ENCODE assay signal across 17 mouse cellular contexts in the genomic region with DNA sequence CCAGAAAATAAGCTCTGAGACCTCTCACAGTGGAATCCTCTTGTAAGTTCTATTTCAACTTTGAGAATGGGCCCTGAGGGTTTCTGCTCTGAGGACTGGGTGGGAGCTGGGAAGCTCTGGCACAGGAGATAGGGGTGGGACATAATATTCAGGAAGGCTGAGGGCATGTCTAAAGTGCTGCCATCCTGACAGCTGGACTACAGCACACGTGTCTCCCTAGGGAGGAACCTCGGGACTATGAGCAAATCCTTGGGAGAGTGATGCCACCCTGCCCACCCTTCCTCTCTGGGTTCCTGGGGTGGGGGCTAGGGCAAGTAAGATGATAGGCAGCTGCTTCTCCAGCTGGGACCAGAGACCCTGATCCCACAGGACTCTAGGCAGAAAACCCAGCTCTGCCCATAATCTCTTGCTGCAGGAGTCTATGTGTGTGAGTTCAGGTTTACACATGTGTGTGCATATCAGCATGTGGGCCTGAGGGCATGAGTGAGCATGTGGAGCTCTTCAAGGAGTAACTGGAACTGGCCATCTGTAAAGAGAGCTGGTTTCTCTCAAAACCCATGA. TPM values are rescaled to one million over a fixed set of nuclear protein-coding genes. Genes with fewer than 3 reads are reported as not detected.
DNase-seq lines count a peak whose midpoint lies in the region; ATAC-seq and TF ChIP-seq lines count a peak whose summit lies in the region.
"Had no signal": no experiment of that assay in that cellular context is flagged by ENCODE, and none has a peak within 500 bp of the region (broad histone marks: within the 10 kb centered on the region; RNA-seq: fewer than 3 reads in every experiment).

No protein-coding gene starts in this region.

- no peak overlapping the region for H3K4me3 ChIP-seq in forebrain, embryonic 14.5 days (ENCODE audit: low read depth, low read length)
- H3K4me3 ChIP-seq in forebrain, postnatal 0 days (ENCODE audit: low read depth, low read length) = no peak overlapping the region
- no peak overlapping the region for H3K4me3 ChIP-seq in hindbrain, postnatal 0 days (ENCODE audit: low read length)
- no peak overlapping the region for H3K4me3 ChIP-seq in hindbrain, embryonic 13.5 days
- H3K4me3 ChIP-seq in lung, embryonic 14.5 days (ENCODE audit: low read depth, low read length) = no peak overlapping the region
- no peak overlapping the region for H3K4me3 ChIP-seq in limb, embryonic 12.5 days (replicated peaks)
- H3K4me3 ChIP-seq: limb, embryonic 15.5 days; neural tube, embryonic 15.5 days had no signal

- no peak overlapping the region for H3K9ac ChIP-seq in forebrain, embryonic 14.5 days (ENCODE audit: low read length)
- no peak overlapping the region for H3K9ac ChIP-seq in forebrain, postnatal 0 days
- H3K9ac ChIP-seq in hindbrain, postnatal 0 days (replicated peaks; ENCODE audit: low read length) = no peak overlapping the region
- no peak overlapping the region for H3K9ac ChIP-seq in hindbrain, embryonic 13.5 days
- H3K9ac ChIP-seq in lung, embryonic 14.5 days = no peak overlapping the region; the same call in 1 of the 2 replicates
- no peak overlapping the region for H3K9ac ChIP-seq in limb, embryonic 12.5 days (replicated peaks)
- H3K9ac ChIP-seq: limb, embryonic 15.5 days; neural tube, embryonic 15.5 days had no signal

- 0 out of 2 replicates have a peak, but pooled peaks cover under 1% of the 10 kb centered on the region for H3K27me3 ChIP-seq in forebrain, embryonic 14.5 days (replicated peaks; ENCODE audit: control insufficient read depth, insufficient read depth, low read length)
- no peaks in the 10 kb centered on the region for H3K27me3 ChIP-seq in forebrain, postnatal 0 days (ENCODE audit: insufficient read depth, low read length)
- no peaks in the 10 kb centered on the region for H3K27me3 ChIP-seq in hindbrain, postnatal 0 days (ENCODE audit: insufficient read depth, low read length)
- H3K27me3 ChIP-seq in hindbrain, embryonic 13.5 days = peaks cover 21% of the 10 kb centered on the region; the same call in 1 of the 2 replicates
- no peaks in the 10 kb centered on the region for H3K27me3 ChIP-seq in lung, embryonic 14.5 days (ENCODE audit: insufficient read depth, low read length)
- H3K27me3 ChIP-seq in limb, embryonic 12.5 days = no peaks in the 10 kb centered on the region
- H3K27me3 ChIP-seq: limb, embryonic 15.5 days; neural tube, embryonic 15.5 days; Patski had no signal

- no peak for ATAC-seq in forebrain, embryonic 14.5 days
- ATAC-seq in forebrain, postnatal 0 days = no peak
- ATAC-seq in hindbrain, postnatal 0 days = no peak
- ATAC-seq in hindbrain, embryonic 13.5 days (ENCODE audit: low FRiP score) = no peak
- ATAC-seq in lung, embryonic 14.5 days (ENCODE audit: insufficient read depth) = no peak
- ATAC-seq in limb, embryonic 12.5 days (ENCODE audit: insufficient number of reproducible peaks, insufficient read depth, low FRiP score, low TSS enrichment, low read depth) = no peak
- ATAC-seq: forebrain, embryonic 16.5 days; Patski had no signal

- DNase-seq in forebrain, embryonic 14.5 days (ENCODE audit: low spot score) = no peak
- DNase-seq in forebrain, postnatal 0 days = no peak
- DNase-seq in hindbrain, postnatal 0 days (ENCODE audit: low spot score) = no peak
- DNase-seq in lung, embryonic 14.5 days = no peak
- no peak for DNase-seq in lung, adult 18-20 months
- DNase-seq in layer of hippocampus, postnatal 25 days (ENCODE audit: extremely low spot score in 1 of 2, low spot score in 1 of 2) = no peak
- DNase-seq: cerebellum, adult 11-12 months; retina, postnatal 1 day; thymus, adult 2 months had no signal

- 72% methylated on average over 2 of the region's 2 CpGs for WGBS in forebrain, embryonic 14.5 days
- 75% methylated on average over 2 of the region's 2 CpGs for WGBS in forebrain, postnatal 0 days
- 55% methylated on average over 2 of the region's 2 CpGs for WGBS in hindbrain, postnatal 0 days
- 74% methylated on average over 2 of the region's 2 CpGs for WGBS in hindbrain, embryonic 13.5 days
- WGBS in lung, embryonic 14.5 days = 58% methylated on average over 2 of the region's 2 CpGs
- 80% methylated on average over 2 of the region's 2 CpGs for WGBS in limb, embryonic 12.5 days

- 0 out of 2 replicates have a peak overlapping the region, but pooled peaks have one; percentile 5 for H3K27ac ChIP-seq in forebrain, embryonic 14.5 days (ENCODE audit: low read depth, low read length)
- no peak overlapping the region for H3K27ac ChIP-seq in forebrain, postnatal 0 days (ENCODE audit: low read depth, low read length)
- H3K27ac ChIP-seq in hindbrain, postnatal 0 days = 0 out of 2 replicates have a peak overlapping the region, but pooled peaks have one; percentile 26
- H3K27ac ChIP-seq in hindbrain, embryonic 13.5 days = no peak overlapping the region
- H3K27ac ChIP-seq in lung, embryonic 14.5 days (ENCODE audit: low read depth) = peak overlapping the region; percentile 37; the same call in 1 of the 2 replicates
- 0 out of 2 replicates have a peak overlapping the region, but pooled peaks have one; percentile 23 for H3K27ac ChIP-seq in limb, embryonic 12.5 days
- H3K27ac ChIP-seq: limb, embryonic 15.5 days; neural tube, embryonic 15.5 days had no signal

- TF ChIP-seq CTCF in forebrain, postnatal 0 days (IDR thresholded peaks at IDR 0.05; ENCODE audit: low read depth) = no peak
- TF ChIP-seq CTCF in hindbrain, postnatal 0 days (IDR thresholded peaks at IDR 0.05; ENCODE audit: low read depth) = no peak
- TF ChIP-seq CTCF in lung, embryonic 14.5 days (IDR thresholded peaks at IDR 0.05; ENCODE audit: low read depth) = no peak

- H3K9me3 ChIP-seq in forebrain, embryonic 14.5 days (replicated peaks; ENCODE audit: control insufficient read depth, low read length) = no peaks in the 10 kb centered on the region
- no peaks in the 10 kb centered on the region for H3K9me3 ChIP-seq in forebrain, postnatal 0 days (ENCODE audit: low read length)
- no peaks in the 10 kb centered on the region for H3K9me3 ChIP-seq in hindbrain, postnatal 0 days (ENCODE audit: low read length)
- no peaks in the 10 kb centered on the region for H3K9me3 ChIP-seq in hindbrain, embryonic 13.5 days
- no peaks in the 10 kb centered on the region for H3K9me3 ChIP-seq in lung, embryonic 14.5 days (ENCODE audit: low read depth, low read length)
- no peaks in the 10 kb centered on the region for H3K9me3 ChIP-seq in limb, embryonic 12.5 days
- H3K9me3 ChIP-seq: limb, embryonic 15.5 days; neural tube, embryonic 15.5 days had no signal

- H3K4me1 ChIP-seq in forebrain, embryonic 14.5 days (ENCODE audit: control insufficient read depth, insufficient read depth, low read length) = peaks cover 4% of the 10 kb centered on the region; the same call in 1 of the 2 replicates
- H3K4me1 ChIP-seq in forebrain, postnatal 0 days (ENCODE audit: insufficient read depth) = no peaks in the 10 kb centered on the region
- H3K4me1 ChIP-seq in hindbrain, postnatal 0 days (ENCODE audit: insufficient read depth, low read length) = peaks cover 11% of the 10 kb centered on the region; the same call in 1 of the 2 replicates
- H3K4me1 ChIP-seq in hindbrain, embryonic 13.5 days (replicated peaks) = peaks cover 15% of the 10 kb centered on the region
- peaks cover 24% of the 10 kb centered on the region for H3K4me1 ChIP-seq in lung, embryonic 14.5 days (ENCODE audit: insufficient read depth)
- peaks cover 72% of the 10 kb centered on the region for H3K4me1 ChIP-seq in limb, embryonic 12.5 days (replicated peaks)

- no peaks in the 10 kb centered on the region for H3K36me3 ChIP-seq in forebrain, embryonic 14.5 days (ENCODE audit: control insufficient read depth, insufficient read depth, low read length)
- no peaks in the 10 kb centered on the region for H3K36me3 ChIP-seq in forebrain, postnatal 0 days (ENCODE audit: insufficient read depth)
- no peaks in the 10 kb centered on the region for H3K36me3 ChIP-seq in hindbrain, postnatal 0 days (ENCODE audit: insufficient read depth, low read length)
- H3K36me3 ChIP-seq in hindbrain, embryonic 13.5 days = no peaks in the 10 kb centered on the region
- H3K36me3 ChIP-seq in lung, embryonic 14.5 days (ENCODE audit: insufficient read depth) = no peaks in the 10 kb centered on the region
- H3K36me3 ChIP-seq in limb, embryonic 12.5 days = no peaks in the 10 kb centered on the region
- H3K36me3 ChIP-seq: limb, embryonic 15.5 days; neural tube, embryonic 15.5 days had no signal

- H3K4me2 ChIP-seq in forebrain, embryonic 14.5 days (ENCODE audit: low read length) = no peak overlapping the region
- no peak overlapping the region for H3K4me2 ChIP-seq in forebrain, postnatal 0 days (ENCODE audit: low read depth)
- no peak overlapping the region for H3K4me2 ChIP-seq in hindbrain, postnatal 0 days (ENCODE audit: low read depth, low read length)
- H3K4me2 ChIP-seq in hindbrain, embryonic 13.5 days = no peak overlapping the region
- H3K4me2 ChIP-seq in lung, embryonic 14.5 days = no peak overlapping the region
- no peak overlapping the region for H3K4me2 ChIP-seq in limb, embryonic 12.5 days
- H3K4me2 ChIP-seq: limb, embryonic 15.5 days; neural tube, embryonic 15.5 days had no signal

RNA-seq across cellular contexts. Expression of gene Sema4c, which starts 14.1 kb away (rescaled TPM):
- 5.9 and 6.9 TPM in 2 replicates for polyA plus RNA-seq in forebrain, embryonic 14.5 days (2014; fragmentation: Nextera tagmentation; extraction: Ambion mirVana)
- total RNA-seq in forebrain, postnatal 0 days (2014; rRNA removed) = 32.8 and 39.1 TPM in 2 replicates
- 17.3 and 24.1 TPM in 2 replicates for polyA plus RNA-seq in forebrain, postnatal 0 days (2015; fragmentation: Nextera tagmentation; extraction: Ambion mirVana)
- total RNA-seq in hindbrain, postnatal 0 days (2014; rRNA removed) = 32.3 and 40.5 TPM in 2 replicates
- 14.4 and 14.7 TPM in 2 replicates for polyA plus RNA-seq in hindbrain, postnatal 0 days (2015; fragmentation: Nextera tagmentation; extraction: Ambion mirVana)
- 28.3 and 31.8 TPM in 2 replicates for polyA plus RNA-seq in hindbrain, embryonic 13.5 days (2015; fragmentation: Nextera tagmentation; extraction: Ambion mirVana)
- 2.2 and 2.7 TPM in 2 replicates for polyA plus RNA-seq in lung, embryonic 14.5 days (2014; fragmentation: Nextera tagmentation; extraction: Ambion mirVana)
- polyA plus RNA-seq in limb, embryonic 12.5 days (2016; fragmentation: Nextera tagmentation; extraction: Ambion mirVana) = 34.1 and 35.3 TPM in 2 replicates
- 10 to 100 TPM; 12.7 to 14.0 TPM for total RNA-seq in layer of hippocampus, postnatal 25 days (2021)

RNA-seq across cellular contexts. Expression of gene Ankrd39, which starts 25.0 kb away (rescaled TPM):
- 15.4 and 15.7 TPM in 2 replicates for polyA plus RNA-seq in forebrain, embryonic 14.5 days (2014; fragmentation: Nextera tagmentation; extraction: Ambion mirVana)
- 19.3 and 25.5 TPM in 2 replicates for total RNA-seq in forebrain, postnatal 0 days (2014; rRNA removed)
- polyA plus RNA-seq in forebrain, postnatal 0 days (2015; fragmentation: Nextera tagmentation; extraction: Ambion mirVana) = 21.1 and 23.6 TPM in 2 replicates
- total RNA-seq in hindbrain, postnatal 0 days (2014; rRNA removed) = 38.1 and 55.1 TPM in 2 replicates
- 30.8 and 32.5 TPM in 2 replicates for polyA plus RNA-seq in hindbrain, postnatal 0 days (2015; fragmentation: Nextera tagmentation; extraction: Ambion mirVana)
- polyA plus RNA-seq in hindbrain, embryonic 13.5 days (2015; fragmentation: Nextera tagmentation; extraction: Ambion mirVana) = 22.4 TPM in 2 replicates
- 18.9 and 19.9 TPM in 2 replicates for polyA plus RNA-seq in lung, embryonic 14.5 days (2014; fragmentation: Nextera tagmentation; extraction: Ambion mirVana)
- polyA plus RNA-seq in limb, embryonic 12.5 days (2016; fragmentation: Nextera tagmentation; extraction: Ambion mirVana) = 24.1 and 26.8 TPM in 2 replicates
- 10 to 100 TPM; 10.8 to 13.3 TPM for total RNA-seq in layer of hippocampus, postnatal 25 days (2021)

RNA-seq across cellular contexts. Expression of gene Gm42417, which starts 33.0 kb away (rescaled TPM):
- 0.22 TPM in 1 of 2 replicates, not detected in the other for polyA plus RNA-seq in forebrain, embryonic 14.5 days (2014; fragmentation: Nextera tagmentation; extraction: Ambion mirVana)
- 0.38 TPM in 1 of 2 replicates, not detected in the other for total RNA-seq in forebrain, postnatal 0 days (2014; rRNA removed)
- polyA plus RNA-seq in forebrain, postnatal 0 days (2015; fragmentation: Nextera tagmentation; extraction: Ambion mirVana) = 0.27 TPM in 1 of 2 replicates, not detected in the other
- not detected in 2 replicates for total RNA-seq in hindbrain, postnatal 0 days (2014; rRNA removed)
- not detected in 2 replicates for polyA plus RNA-seq in hindbrain, postnatal 0 days (2015; fragmentation: Nextera tagmentation; extraction: Ambion mirVana)
- polyA plus RNA-seq in hindbrain, embryonic 13.5 days (2015; fragmentation: Nextera tagmentation; extraction: Ambion mirVana) = 0.43 TPM in 1 of 2 replicates, not detected in the other
- polyA plus RNA-seq in lung, embryonic 14.5 days (2014; fragmentation: Nextera tagmentation; extraction: Ambion mirVana) = not detected in 2 replicates
- 0.67 and 0.74 TPM in 2 replicates for polyA plus RNA-seq in limb, embryonic 12.5 days (2016; fragmentation: Nextera tagmentation; extraction: Ambion mirVana)
- total RNA-seq in layer of hippocampus, postnatal 25 days (2021) = under 1 TPM in 1 of 2 experiments, not detected in 1; 0.47 TPM
- total RNA-seq: monocyte, adult 5-6 weeks had no signal
- polyA plus RNA-seq: small intestine, adult 2 months; thymus, adult 2 months had no signal

RNA-seq across cellular contexts. Expression of gene Ankrd23, which starts 35.5 kb away (rescaled TPM):
- polyA plus RNA-seq in forebrain, embryonic 14.5 days (2014; fragmentation: Nextera tagmentation; extraction: Ambion mirVana) = 3.8 and 5.2 TPM in 2 replicates
- 6.3 and 9.8 TPM in 2 replicates for total RNA-seq in forebrain, postnatal 0 days (2014; rRNA removed)
- polyA plus RNA-seq in forebrain, postnatal 0 days (2015; fragmentation: Nextera tagmentation; extraction: Ambion mirVana) = 4.5 and 5.3 TPM in 2 replicates
- total RNA-seq in hindbrain, postnatal 0 days (2014; rRNA removed) = 8.1 and 11.5 TPM in 2 replicates
- polyA plus RNA-seq in hindbrain, postnatal 0 days (2015; fragmentation: Nextera tagmentation; extraction: Ambion mirVana) = 11.2 and 12.7 TPM in 2 replicates
- polyA plus RNA-seq in hindbrain, embryonic 13.5 days (2015; fragmentation: Nextera tagmentation; extraction: Ambion mirVana) = 16.3 and 19.5 TPM in 2 replicates
- polyA plus RNA-seq in lung, embryonic 14.5 days (2014; fragmentation: Nextera tagmentation; extraction: Ambion mirVana) = 11.6 and 11.7 TPM in 2 replicates
- 18.5 and 19.0 TPM in 2 replicates for polyA plus RNA-seq in limb, embryonic 12.5 days (2016; fragmentation: Nextera tagmentation; extraction: Ambion mirVana)
- 1 to 10 TPM; 5.4 to 7.7 TPM for total RNA-seq in layer of hippocampus, postnatal 25 days (2021)

Comparison
In these comparisons a context has a peak if more than half of its experiments do, and no peak if none do; other contexts are left out.
1. H3K27ac ChIP-seq: peak in forebrain, embryonic 14.5 days (single experiment), hindbrain, postnatal 0 days (single experiment), lung, embryonic 14.5 days (single experiment) and limb, embryonic 12.5 days (single experiment); none in forebrain, postnatal 0 days (single experiment) and hindbrain, embryonic 13.5 days (single experiment).